Mouse (Mus musculus) layer of hippocampus, adult 2 months (tissue): ENCODE results near the gene Dhx16. TPM values are rescaled to one million over a fixed set of nuclear protein-coding genes. Genes with fewer than 3 reads are reported as not detected.
A peak's percentile ranks its signal among the peaks of the same experiment; 100 is the strongest.

Experiments used
- DNase-seq, 2 experiments: peaks; one replicate each; pipeline ENCODE4 v3.0.0; 2022; ENCODE audit warnings: low spot score in 2 of 2
- H3K27ac ChIP-seq: fragments of 200-600 bp; 2 replicates; pipeline ENCODE4 v1.8.1; 2022
- H3K4me3 ChIP-seq: fragments of 200-600 bp; 2 replicates; pipeline ENCODE4 v1.8.1; 2022; ENCODE audit warnings: mild to moderate bottlenecking
- CTCF ChIP-seq: fragments of 200-600 bp; conservative IDR thresholded peaks from 2 replicates; pipeline ENCODE4 v1.8.1; 2022; ENCODE audit warnings: antibody characterized with exemption, mild to moderate bottlenecking, moderate library complexity
- total RNA-seq, 2 experiments: library from RNA; stranded (reverse); gene quantifications; 2 replicates each; pipeline ENCODE4 v1.2.3; 2021

Dhx16 gene
- total RNA-seq, 2 experiments from 2014 or later: 28.1 to 31.3 TPM

- TF ChIP-seq CTCF: no peak
- Histone ChIP-seq H3K4me3 (peak within 1 kb of the TSS; percentile 73), H3K27ac (peak within 1 kb of the TSS; percentile 88)
- no peak for DNase-seq
Measured at GRCm38 (mm10) chr17:35865481-35866280, 13.9 kb upstream of the Dhx16 start, which contains the start of gene Ppp1r18. Gene Ppp1r18, plus strand, starts transcription at chr17:35865593.

- H3K27ac ChIP-seq: peak overlapping the region; percentile 88
- peak overlapping the region; percentile 73 for H3K4me3 ChIP-seq
- no peak for DNase-seq
- no peak for TF ChIP-seq CTCF
Measured at GRCm38 (mm10) chr17:35866281-35866831, 13.3 kb upstream of the Dhx16 start.

- no peak for DNase-seq
- Histone ChIP-seq H3K4me3 (peak overlapping the region; percentile 73), H3K27ac (peak overlapping the region; percentile 88)
- TF ChIP-seq CTCF: peak; percentile 54
Measured at GRCm38 (mm10) chr17:35866911-35867890, 12.4 kb upstream of the Dhx16 start.

GRCm38 (mm10) chr17:35868165-35868820, 11.3 kb upstream of the Dhx16 start:
- no peak for DNase-seq
- no peak for TF ChIP-seq CTCF
- Histone ChIP-seq H3K27ac (peak overlapping the region; percentile 88), H3K4me3 (peak overlapping the region; percentile 73)

- Histone ChIP-seq H3K4me3 (peak overlapping the region; percentile 73), H3K27ac (peak overlapping the region; percentile 85)
- no peak for DNase-seq
- TF ChIP-seq CTCF: no peak
Measured at GRCm38 (mm10) chr17:35868961-35869345, 10.7 kb upstream of the Dhx16 start.

- no peak for DNase-seq
- peak overlapping the region; percentile 73 for H3K4me3 ChIP-seq
- TF ChIP-seq CTCF: no peak
- peak overlapping the region; percentile 85 for H3K27ac ChIP-seq
Measured at GRCm38 (mm10) chr17:35869346-35870067, 10.1 kb upstream of the Dhx16 start.

GRCm38 (mm10) chr17:35870151-35870883, 9.3 kb upstream of the Dhx16 start:
- DNase-seq: no peak
- Histone ChIP-seq H3K4me3 (peak overlapping the region; percentile 73), H3K27ac (peak overlapping the region; percentile 85)
- peak; percentile 32 for TF ChIP-seq CTCF

- DNase-seq: no peak
- Histone ChIP-seq H3K27ac (peak overlapping the region; percentile 85; the same call in 1 of the 2 replicates), H3K4me3 (peak overlapping the region; percentile 8; the same call in 1 of the 2 replicates)
- peak; percentile 68 for TF ChIP-seq CTCF
Measured at GRCm38 (mm10) chr17:35870884-35871696, 8.5 kb upstream of the Dhx16 start.

- Histone ChIP-seq H3K4me3 (no peak overlapping the region), H3K27ac (peak overlapping the region; percentile 24; the same call in 1 of the 2 replicates)
- TF ChIP-seq CTCF: peak; percentile 96
- DNase-seq: peak; percentile 86 to 96
Measured at GRCm38 (mm10) chr17:35873774-35874519, 5.7 kb upstream of the Dhx16 start.
